Mouse (Mus musculus) retina, postnatal 1 day (tissue): Measurements from ENCODE around the gene Lrp1.

Source experiments
- DNase-seq: peaks from one replicate; pipeline ENCODE4 v3.0.0-alpha.2; 2012

Gene Lrp1

DNA sequence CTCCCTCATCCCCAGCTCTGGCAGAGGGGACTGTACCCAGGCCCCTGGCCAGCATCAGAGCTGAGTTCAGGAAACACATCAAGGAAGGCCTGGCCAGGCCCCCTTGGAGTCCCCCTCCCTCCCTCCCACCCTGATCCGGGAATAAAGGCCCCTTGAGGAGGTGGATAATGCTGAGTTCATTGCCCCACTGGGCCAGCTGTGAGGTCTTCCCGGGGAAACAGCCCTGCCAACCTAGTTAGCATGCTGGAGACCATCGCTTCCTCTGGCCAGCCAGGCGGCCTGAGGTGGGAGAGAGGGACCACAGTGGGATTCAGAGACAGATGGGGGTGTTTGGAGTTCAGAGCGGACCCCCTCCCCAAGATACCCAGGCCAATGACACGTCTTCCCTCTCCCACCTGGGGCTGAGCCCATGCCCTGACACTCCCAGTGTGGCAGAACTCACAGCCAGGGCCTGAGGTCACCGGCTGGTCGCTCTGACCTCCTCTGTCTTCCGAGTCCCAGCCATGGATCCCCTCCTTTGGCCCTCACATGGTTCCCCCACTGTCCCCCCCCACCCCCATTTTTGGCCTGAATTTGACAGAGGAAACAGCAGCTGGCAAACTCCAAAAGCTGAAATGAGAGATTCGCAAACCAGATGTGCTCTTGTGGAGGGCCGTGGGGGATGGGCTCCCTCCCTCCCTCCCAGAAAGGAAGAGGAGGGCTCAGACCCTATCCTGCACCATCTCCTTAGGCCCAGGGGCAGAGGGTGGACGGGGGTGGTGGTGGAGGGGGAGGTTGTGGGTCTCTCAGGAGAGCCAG lies 6.5 kb downstream of the Lrp1 start:
- no peak for DNase-seq

DNA sequence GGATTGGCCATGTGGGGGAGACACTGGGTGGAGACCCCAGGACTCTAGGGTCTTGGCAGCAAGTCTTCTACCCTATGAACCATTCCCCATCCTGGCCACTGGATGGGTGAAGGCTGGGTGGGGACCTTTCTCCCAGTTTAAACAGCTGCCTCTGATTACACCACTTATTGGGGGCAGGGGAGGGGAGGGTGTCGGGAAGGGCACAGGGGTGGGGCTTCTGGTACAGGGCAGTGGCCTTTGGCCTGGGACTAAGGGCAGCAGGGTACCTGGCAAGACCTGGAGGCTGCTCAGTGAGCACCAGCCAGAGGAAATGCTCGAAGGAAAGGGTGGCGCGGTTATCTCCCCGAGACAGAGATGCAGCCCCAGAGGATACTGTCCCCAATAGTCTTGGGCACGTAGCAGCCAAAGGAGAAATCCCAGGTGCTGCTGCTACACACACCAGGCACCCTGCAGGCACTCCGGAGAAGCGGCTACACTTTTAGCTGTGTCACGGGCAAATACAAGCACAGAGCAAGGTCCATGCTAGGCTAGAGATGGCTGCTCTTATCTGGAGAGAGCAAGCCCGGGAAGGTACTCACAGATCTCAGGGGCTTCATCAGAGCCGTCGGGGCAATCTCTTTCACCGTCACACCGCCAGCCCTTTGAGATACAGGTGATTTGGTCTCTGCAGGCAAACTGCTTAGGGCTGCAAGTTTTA lies 8.7 kb downstream of the Lrp1 start:
- no peak for DNase-seq

DNA sequence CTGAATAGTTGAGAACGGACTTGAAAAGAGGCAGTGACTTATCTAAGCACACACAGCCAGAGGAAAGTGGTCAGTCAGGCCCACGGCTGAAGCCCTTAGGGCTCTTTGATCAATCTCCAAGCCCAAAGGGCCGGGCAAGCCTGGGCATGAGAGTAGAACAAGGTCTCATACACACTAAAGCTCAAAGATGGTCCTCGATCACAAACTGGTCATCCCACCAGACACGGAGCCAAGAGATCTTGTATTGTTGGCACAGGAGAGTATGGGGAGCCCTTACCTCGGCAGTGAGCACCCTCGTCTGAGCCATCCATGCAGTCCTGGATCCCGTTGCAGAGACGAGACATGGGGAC lies 10.9 kb downstream of the Lrp1 start:
- no peak for DNase-seq

GRCm38 (mm10) chr10:127609415-127610065 lies 11.4 kb downstream of the Lrp1 start:
- DNase-seq, result no peak

DNA sequence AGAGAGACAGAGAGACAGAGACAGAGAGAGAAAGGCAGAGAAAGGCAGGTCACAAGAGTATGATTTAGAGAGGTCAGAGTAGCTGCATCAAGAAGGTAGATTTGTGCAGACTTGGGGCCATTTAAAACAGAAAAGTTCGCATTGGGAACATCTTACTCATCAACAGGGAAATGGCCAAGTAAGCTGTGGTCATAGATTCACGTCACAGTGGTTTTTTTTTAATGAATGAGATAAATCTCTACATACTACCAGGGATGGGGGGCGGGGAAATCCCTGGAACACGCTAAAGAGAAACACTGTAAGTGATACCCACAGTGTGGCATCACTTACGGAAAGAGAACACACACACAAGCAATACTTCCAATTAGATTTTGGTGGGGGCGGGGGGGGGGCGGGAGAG lies 13.9 kb downstream of the Lrp1 start:
- no peak for DNase-seq

DNA sequence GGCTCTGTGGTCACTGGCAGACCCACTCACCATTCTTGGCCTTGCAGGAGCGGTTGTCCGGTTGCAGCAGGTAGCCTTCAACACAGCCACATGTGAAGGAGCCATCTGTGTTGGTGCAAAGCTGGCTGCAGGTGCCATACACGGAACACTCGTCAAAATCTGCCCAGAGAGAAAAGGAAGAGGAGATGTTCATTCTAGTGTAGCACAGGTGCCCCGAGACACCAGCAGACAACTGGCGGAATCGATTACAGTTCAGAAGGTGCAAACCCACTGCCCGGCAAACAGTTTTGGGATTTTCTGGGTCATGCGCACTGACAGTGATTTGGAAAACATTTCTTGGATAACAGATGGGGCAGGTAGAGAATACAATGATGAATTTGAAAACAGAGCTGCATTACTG lies 15.2 kb downstream of the Lrp1 start:
- DNase-seq, result no peak

DNA sequence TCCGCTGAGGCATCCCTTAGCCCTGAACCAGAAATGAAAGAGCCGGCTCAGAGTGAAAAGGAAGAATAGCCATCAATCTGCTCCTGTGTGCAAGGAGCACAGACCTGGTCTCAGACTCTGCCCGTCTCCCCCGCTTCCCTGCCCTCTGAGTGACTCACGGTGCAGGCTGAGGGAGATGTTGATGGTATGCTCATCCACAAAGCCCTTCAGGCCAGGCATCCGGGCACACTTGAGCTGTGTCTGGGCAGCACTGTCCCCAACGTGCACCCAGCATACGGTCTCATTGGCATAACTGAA lies 15.7 kb downstream of the Lrp1 start:
- no peak for DNase-seq

GRCm38 (mm10) chr10:127604465-127605250 lies 16.3 kb downstream of the Lrp1 start:
- no peak for DNase-seq

GRCm38 (mm10) chr10:127603437-127604371 lies 17.2 kb downstream of the Lrp1 start:
- no peak for DNase-seq

DNA sequence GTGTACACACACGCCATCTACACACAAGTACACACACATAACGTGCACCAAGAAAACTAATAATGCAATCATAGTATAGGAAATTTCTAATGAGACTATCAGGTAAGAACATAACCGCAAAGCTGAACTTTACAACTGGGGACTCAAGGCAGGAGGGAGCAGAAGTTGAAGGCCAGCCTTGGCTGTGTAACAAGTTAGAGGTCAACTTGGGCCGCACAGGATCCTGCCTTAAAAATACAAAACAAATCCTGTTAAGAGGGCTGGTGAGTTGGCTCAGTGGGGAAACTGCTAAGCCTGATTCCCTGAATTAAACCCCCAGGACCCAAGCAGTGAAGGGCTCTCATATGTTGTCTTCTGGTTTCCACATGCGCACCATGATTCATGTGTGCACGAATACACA lies 18.8 kb downstream of the Lrp1 start:
- DNase-seq, result no peak

- no peak for DNase-seq
Measured at GRCm38 (mm10) chr10:127599779-127600541, 21.0 kb downstream of the Lrp1 start.

DNA sequence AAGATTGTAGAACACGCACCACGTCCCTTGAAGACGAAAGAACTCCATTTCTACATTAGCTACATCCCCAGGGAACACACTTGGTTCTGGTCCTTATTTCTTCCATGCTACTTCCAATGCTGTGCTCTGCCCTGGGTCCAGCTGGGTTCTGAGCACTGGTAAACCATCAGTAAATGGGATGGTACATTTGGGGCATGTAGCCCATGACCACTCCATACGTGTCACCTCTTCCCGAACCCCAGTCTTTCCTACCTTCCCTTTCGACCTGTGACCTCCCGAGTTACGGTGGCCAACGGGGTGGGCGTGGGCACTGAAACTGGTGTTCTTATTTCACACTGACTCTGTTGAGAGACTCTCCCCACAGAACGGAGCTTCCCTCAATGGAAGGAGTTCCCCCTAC lies 21.7 kb downstream of the Lrp1 start:
- no peak for DNase-seq

DNA sequence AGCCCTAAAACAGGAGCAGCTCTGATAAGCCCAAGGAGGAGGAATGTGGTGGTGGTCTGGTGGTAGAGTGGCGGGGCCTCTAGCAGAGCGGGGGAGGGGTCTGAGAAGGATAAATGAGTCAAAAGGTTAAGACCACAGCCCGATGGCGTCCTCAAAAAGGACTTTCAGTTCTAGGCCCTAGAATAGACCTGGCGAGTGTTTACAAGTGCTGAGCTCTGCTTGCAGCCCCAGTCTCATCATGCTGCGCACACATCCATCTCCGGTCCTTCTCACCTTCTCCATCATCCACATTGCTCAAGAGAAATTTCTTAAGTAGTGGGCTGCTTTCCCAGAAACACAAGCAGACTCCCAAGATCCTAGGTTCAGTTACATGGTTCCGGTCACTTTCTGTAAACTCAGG lies 22.3 kb downstream of the Lrp1 start:
- no peak for DNase-seq

- no peak for DNase-seq
Measured at GRCm38 (mm10) chr10:127597311-127597901, 23.5 kb downstream of the Lrp1 start.

DNA sequence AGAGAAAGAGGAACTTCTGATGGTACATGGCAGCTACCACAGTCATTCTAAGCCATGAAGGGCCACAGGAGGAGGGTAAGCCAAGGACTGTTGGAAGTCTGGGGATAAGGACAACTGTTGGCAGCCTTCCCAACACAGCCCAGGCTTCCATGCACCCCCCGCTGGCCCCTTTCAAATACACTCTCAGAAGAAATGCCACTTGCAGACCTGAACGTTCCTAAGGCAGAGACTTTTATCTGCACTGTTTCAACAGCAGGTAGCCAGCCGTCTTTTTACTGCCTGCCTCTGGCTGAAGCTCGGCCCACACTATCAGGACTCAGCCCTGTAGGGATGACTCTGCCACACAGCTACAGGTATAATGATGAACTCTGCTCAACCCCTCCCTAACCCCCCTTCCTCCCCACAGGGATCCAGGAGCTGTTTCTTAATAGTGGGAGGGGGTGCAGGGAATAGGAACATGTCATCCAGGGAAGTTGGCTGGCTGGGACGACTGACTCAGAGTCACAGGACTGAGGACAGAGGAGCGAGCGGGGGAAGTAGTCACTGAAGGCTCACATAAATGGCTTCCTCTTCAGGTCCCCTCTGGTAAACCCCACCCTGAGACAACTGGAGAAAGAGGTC lies 24.5 kb downstream of the Lrp1 start:
- DNase-seq, result no peak

DNA sequence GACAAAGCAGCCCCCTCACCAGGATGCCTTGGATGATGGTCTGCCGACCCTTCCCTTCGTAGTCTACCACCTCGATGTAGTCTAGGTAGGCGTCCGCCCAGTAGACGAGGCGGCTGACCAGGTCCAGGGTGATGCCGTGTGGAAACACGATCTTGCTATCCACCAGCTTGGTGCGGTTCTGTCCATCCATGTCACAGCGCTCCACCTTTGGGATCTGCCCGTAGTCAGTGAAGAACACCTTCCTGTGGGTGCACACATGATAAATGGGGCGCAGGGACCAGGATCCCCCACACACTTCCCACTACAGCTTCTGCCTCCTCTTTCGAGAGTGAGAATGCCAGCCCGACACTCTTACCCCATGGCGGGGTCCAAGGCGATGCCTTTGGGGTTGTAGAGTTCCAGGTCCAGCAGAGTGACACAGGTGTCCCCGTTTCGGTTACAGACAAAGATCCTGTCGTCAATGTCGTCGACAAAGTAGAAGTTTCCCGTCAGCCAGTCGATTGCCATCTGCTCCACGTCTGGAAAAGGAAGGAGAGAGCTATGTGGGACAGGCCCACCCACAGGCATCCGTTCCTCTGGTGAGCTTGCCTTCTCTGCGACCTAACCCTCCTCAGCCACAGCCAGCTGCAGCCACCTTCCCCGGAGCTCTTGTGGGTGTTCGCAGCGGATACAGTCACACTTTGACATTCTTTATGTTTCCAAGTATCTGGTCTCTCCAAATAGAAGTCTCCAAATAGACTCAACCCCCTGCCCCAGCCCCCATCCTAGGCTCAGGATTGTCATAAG lies 25.8 kb downstream of the Lrp1 start:
- DNase-seq, result no peak

GRCm38 (mm10) chr10:127594405-127594804 lies 26.5 kb downstream of the Lrp1 start:
- no peak for DNase-seq

GRCm38 (mm10) chr10:127592850-127593249 lies 28.1 kb downstream of the Lrp1 start:
- no peak for DNase-seq

GRCm38 (mm10) chr10:127592423-127592822 lies 28.5 kb downstream of the Lrp1 start:
- DNase-seq, result no peak

DNA sequence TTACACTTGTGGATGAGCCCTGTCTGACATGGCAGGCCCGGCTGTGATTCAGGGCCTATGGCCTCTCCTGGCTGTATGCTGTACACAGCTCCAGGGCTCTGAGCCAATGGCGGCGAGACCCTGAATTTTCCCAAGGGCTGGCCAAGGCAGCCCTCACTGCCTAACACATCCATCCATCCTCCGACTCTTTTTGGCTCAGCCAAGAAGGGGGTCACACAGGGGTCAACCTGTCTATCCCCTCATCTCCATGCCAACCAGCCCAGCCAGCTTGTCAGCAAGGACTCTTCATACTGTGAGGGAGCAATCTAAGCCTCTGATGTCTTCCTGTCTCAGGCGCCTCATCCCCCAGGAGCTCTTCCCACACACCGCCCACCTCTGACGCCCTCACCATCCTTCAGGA lies 29.4 kb downstream of the Lrp1 start:
- peak; percentile 73 for DNase-seq
